Mouse (Mus musculus): ENCODE measurements around the gene Tspan2. TPM values are rescaled to one million over a fixed set of nuclear protein-coding genes. Genes with fewer than 3 reads are reported as not detected.

Gene Tspan2
- total RNA-seq (2014; fragmentation: Nextera tagmentation): not detected in 2 replicates
- 0.11 and 0.12 TPM in 2 replicates for total RNA-seq (2017)
- not detected in 2 replicates for polyA plus RNA-seq (2012)

DNA sequence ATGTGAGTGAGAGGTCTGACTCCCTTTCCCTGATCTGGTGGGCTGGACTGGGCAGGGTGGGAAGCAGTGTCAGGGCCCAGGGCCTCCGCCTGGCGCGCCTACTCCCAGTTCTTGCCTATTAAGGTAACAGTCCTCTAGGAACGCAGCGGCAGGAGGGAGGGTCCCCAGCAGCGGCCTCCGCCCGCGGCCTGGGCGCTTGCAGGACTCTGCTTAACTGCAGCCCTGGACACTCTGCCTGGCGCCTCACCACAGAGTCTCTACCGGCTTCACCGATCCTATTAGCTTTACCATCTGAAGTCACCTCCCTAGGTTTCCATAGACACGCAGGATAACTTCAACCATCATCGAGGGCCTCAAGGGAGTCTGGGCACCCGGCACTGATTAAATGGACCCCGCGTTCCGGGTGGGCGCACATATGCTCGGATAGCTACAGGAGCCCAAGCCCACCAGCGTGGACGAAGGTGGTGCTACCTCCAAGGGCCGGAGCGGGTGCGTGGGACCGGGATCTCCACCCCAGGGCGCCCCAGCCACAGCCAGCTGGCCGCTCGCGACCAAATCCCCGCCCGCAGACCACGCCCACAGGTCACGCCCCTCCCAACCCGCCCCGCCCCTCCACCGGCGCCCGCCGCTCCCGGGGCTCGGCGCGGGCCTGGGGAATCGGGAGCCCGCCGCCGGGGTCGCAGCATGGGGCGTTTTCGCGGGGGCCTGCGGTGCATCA, at the start of gene Tspan2:
Gene Tspan2, plus strand, starts transcription at position 217 of the 718 bp plus-strand sequence.
- H3K36me3 ChIP-seq (replicated peaks): no peaks in the 10 kb centered on the region
- H3K27me3 ChIP-seq (ENCODE audit: insufficient read depth, low read length): no peaks in the 10 kb centered on the region
- H3K4me3 ChIP-seq (ENCODE audit: low read depth, low read length): no peak within 1 kb of the TSS
- TF ChIP-seq GATA1 (IDR thresholded peaks at IDR 0.05; ENCODE audit: borderline replicate concordance, low read length) (no peak), GATA2 (IDR thresholded peaks at IDR 0.05; ENCODE audit: borderline replicate concordance, low read depth, low read length) (no peak), POLR2AphosphoS5 (IDR thresholded peaks at IDR 0.05; ENCODE audit: insufficient replicate concordance, low read depth, low read length) (no peak), TAL1 (conservative IDR thresholded peaks at IDR 0.05; ENCODE audit: low read depth, low read length) (no peak), CTCF (IDR thresholded peaks at IDR 0.05; ENCODE audit: low read depth, low read length) (no peak)
- H3K4me1 ChIP-seq (ENCODE audit: insufficient read depth, low read depth, low read length): no peaks in the 10 kb centered on the region
- ATAC-seq (ENCODE audit: extremely low read depth, insufficient number of reproducible peaks, low FRiP score, poor library complexity, severe bottlenecking) (no peak), DNase-seq (ENCODE audit: low spot score) (no peak)
- no peaks in the 10 kb centered on the region for H3K9me3 ChIP-seq (replicated peaks)

DNA sequence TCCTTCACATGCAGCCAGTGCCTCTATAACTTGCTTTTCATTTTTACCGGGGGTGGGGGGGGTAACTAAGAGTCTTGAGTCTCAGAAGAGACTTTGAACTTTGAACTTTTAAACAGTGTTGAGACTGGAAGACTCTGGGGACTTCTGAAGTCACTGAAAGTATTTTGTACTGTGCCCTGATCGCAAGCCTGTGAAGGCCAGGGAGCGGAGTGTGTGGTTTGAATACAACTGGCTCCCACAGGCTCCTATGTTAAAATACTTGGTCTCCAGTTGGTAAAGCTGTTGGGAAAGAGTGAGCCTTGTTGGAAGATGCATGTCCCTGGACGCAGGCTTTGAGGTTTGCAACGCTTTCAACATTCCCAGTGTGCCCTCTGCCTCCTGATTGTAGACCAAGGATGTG, 47.5 kb upstream of the Tspan2 start:
- H3K36me3 ChIP-seq (replicated peaks): no peaks in the 10 kb centered on the region
- DNase-seq (ENCODE audit: low spot score): no peak

DNA sequence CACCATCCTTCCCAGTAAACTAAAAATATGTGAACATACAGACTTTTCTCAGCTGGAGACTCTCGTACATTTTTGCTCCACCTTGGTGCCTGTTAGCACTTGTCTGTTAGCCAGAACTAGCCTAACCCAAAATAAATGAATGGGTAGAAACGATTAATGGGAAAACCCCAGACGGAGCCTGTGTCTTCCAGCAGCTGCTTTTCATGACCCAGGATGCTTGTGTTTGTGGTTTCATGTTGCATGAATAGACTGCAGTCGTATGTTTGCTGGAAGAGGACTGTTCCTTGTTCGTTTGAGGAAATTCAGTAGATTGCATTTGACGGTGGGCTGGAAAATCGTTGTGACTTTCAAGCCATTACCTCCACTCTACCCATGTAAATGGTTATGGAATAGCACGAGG, 46.5 kb upstream of the Tspan2 start:
- TF ChIP-seq TAL1 (conservative IDR thresholded peaks at IDR 0.05; ENCODE audit: low read depth, low read length) (no peak), GATA2 (IDR thresholded peaks at IDR 0.05; ENCODE audit: borderline replicate concordance, low read depth, low read length) (no peak), GATA1 (IDR thresholded peaks at IDR 0.05; ENCODE audit: borderline replicate concordance, low read length) (no peak), CTCF (IDR thresholded peaks at IDR 0.05; ENCODE audit: low read depth, low read length) (no peak), POLR2AphosphoS5 (IDR thresholded peaks at IDR 0.05; ENCODE audit: insufficient replicate concordance, low read depth, low read length) (no peak)
- H3K9me3 ChIP-seq (replicated peaks): no peaks in the 10 kb centered on the region
- DNase-seq (ENCODE audit: low spot score) (no peak), ATAC-seq (ENCODE audit: extremely low read depth, insufficient number of reproducible peaks, low FRiP score, poor library complexity, severe bottlenecking) (no peak)
- H3K4me1 ChIP-seq (ENCODE audit: insufficient read depth, low read depth, low read length): no peaks in the 10 kb centered on the region
- no peaks in the 10 kb centered on the region for H3K27me3 ChIP-seq (ENCODE audit: insufficient read depth, low read length)
- no peaks in the 10 kb centered on the region for H3K36me3 ChIP-seq (replicated peaks)
- H3K4me3 ChIP-seq (ENCODE audit: low read depth, low read length): no peak overlapping the region

More for the DNA sequence above, 47.5 kb upstream of the Tspan2 start:
- no peaks in the 10 kb centered on the region for H3K4me1 ChIP-seq (ENCODE audit: insufficient read depth, low read depth, low read length)
- ATAC-seq (ENCODE audit: extremely low read depth, insufficient number of reproducible peaks, low FRiP score, poor library complexity, severe bottlenecking): no peak
- H3K4me3 ChIP-seq (ENCODE audit: low read depth, low read length): no peak overlapping the region
- no peak for TF ChIP-seq GATA2 (IDR thresholded peaks at IDR 0.05; ENCODE audit: borderline replicate concordance, low read depth, low read length)
- TF ChIP-seq TAL1 (conservative IDR thresholded peaks at IDR 0.05; ENCODE audit: low read depth, low read length): no peak
- no peak for TF ChIP-seq CTCF (IDR thresholded peaks at IDR 0.05; ENCODE audit: low read depth, low read length)
- TF ChIP-seq POLR2AphosphoS5 (IDR thresholded peaks at IDR 0.05; ENCODE audit: insufficient replicate concordance, low read depth, low read length): no peak
- no peak for TF ChIP-seq GATA1 (IDR thresholded peaks at IDR 0.05; ENCODE audit: borderline replicate concordance, low read length)
- no peaks in the 10 kb centered on the region for H3K9me3 ChIP-seq (replicated peaks)
- H3K27me3 ChIP-seq (ENCODE audit: insufficient read depth, low read length): no peaks in the 10 kb centered on the region

DNA sequence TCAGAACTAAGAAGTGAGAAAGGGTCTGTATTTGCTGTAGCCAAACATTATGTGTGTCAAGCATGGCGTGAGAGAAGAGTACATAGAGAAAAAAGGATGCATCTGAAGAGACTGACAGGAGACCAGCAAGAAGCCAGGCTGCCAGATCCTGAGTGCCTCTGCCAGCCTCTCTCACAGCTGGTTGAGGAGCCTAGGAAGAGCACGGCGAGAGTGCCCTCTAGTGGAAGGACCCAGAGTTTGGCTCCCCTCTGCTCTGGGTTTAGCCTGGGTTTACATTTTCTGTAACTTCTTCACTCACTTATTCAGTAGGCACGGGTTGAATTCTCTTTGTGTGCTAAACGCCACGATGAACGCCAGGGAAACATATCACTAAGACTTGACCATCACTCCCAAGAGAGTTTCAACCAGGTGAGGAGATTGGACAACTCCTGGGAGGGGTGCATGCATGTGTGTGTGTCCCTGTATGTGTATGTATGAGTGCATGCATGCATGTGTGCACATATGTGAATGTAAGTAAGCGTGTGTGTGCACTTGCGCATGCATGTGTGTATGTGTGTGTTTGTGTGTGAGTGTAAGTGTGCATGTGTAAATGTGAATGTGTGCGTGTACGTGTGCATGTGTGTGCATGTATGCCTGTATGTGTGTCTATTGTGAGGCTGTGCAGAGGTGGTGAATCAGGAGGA, 42.4 kb upstream of the Tspan2 start:
- Histone ChIP-seq H3K4me3 (ENCODE audit: low read depth, low read length) (no peak overlapping the region), H3K4me1 (ENCODE audit: insufficient read depth, low read depth, low read length) (no peaks in the 10 kb centered on the region), H3K9me3 (replicated peaks) (no peaks in the 10 kb centered on the region), H3K36me3 (replicated peaks) (no peaks in the 10 kb centered on the region), H3K27me3 (ENCODE audit: insufficient read depth, low read length) (no peaks in the 10 kb centered on the region)
- no peak for TF ChIP-seq GATA1 (IDR thresholded peaks at IDR 0.05; ENCODE audit: borderline replicate concordance, low read length)
- TF ChIP-seq CTCF (IDR thresholded peaks at IDR 0.05; ENCODE audit: low read depth, low read length): 0 out of 2 replicates have a peak, but pooled peaks have one; percentile 36
- DNase-seq (ENCODE audit: low spot score): peak; percentile 19
- no peak for ATAC-seq (ENCODE audit: extremely low read depth, insufficient number of reproducible peaks, low FRiP score, poor library complexity, severe bottlenecking)

DNA sequence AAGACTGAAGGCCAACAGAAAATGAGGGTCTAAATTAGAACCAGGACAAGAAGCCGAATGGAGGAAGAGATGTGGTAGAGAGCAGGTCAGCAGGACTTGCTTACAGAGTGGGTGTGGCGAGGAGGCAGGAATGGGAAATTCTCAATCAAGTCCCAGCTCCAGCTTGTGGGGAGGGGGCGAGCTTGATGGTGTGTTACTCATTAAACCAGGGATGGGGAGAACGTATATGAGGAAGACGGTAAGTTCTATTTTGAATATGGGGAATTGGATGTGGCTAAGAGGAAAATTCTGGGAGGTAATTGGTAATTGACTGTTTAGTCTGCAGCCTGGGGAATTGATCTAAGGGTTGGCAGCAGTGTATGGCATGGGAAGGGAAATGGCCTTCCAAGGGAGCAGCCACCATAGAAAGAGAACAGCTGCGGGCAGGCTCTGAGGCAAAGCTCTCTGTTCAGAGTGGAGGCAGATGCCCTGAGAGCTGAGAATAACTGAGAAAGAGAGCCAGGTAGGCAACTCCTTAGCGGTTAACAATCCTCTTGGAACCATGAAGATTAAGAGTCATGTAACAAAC, 41.5 kb upstream of the Tspan2 start:
- Histone ChIP-seq H3K4me3 (ENCODE audit: low read depth, low read length) (no peak overlapping the region), H3K27me3 (ENCODE audit: insufficient read depth, low read length) (no peaks in the 10 kb centered on the region), H3K4me1 (ENCODE audit: insufficient read depth, low read depth, low read length) (no peaks in the 10 kb centered on the region), H3K36me3 (replicated peaks) (no peaks in the 10 kb centered on the region), H3K9me3 (replicated peaks) (no peaks in the 10 kb centered on the region)
- ATAC-seq (ENCODE audit: extremely low read depth, insufficient number of reproducible peaks, low FRiP score, poor library complexity, severe bottlenecking): no peak
- TF ChIP-seq GATA1 (IDR thresholded peaks at IDR 0.05; ENCODE audit: borderline replicate concordance, low read length) (no peak), GATA2 (IDR thresholded peaks at IDR 0.05; ENCODE audit: borderline replicate concordance, low read depth, low read length) (no peak), CTCF (IDR thresholded peaks at IDR 0.05; ENCODE audit: low read depth, low read length) (no peak), POLR2AphosphoS5 (IDR thresholded peaks at IDR 0.05; ENCODE audit: insufficient replicate concordance, low read depth, low read length) (no peak), TAL1 (conservative IDR thresholded peaks at IDR 0.05; ENCODE audit: low read depth, low read length) (no peak)
- no peak for DNase-seq (ENCODE audit: low spot score)

DNA sequence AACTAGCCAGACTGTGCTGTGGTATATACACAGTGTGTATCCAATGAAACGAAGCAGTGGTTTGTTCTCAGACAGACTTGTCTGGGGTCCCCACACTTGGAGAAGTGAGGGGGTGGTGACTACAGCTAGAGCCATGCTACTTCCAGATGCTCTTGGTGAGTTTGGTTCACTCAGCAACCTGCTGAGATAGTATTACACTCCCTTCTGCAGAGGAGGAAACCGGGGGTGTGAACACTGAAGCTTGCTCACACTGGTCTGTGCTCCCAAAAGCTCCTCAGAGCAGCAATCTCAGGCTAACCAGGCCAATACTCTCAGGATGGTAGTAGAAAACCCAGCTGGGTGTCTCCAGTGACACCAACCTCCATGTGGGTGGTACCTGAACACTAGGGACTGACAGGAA, 36.2 kb upstream of the Tspan2 start:
- H3K9me3 ChIP-seq (replicated peaks): no peaks in the 10 kb centered on the region
- H3K4me3 ChIP-seq (ENCODE audit: low read depth, low read length): no peak overlapping the region
- DNase-seq (ENCODE audit: low spot score) (no peak), ATAC-seq (ENCODE audit: extremely low read depth, insufficient number of reproducible peaks, low FRiP score, poor library complexity, severe bottlenecking) (no peak)
- no peaks in the 10 kb centered on the region for H3K27me3 ChIP-seq (ENCODE audit: insufficient read depth, low read length)
- no peaks in the 10 kb centered on the region for H3K36me3 ChIP-seq (replicated peaks)
- no peaks in the 10 kb centered on the region for H3K4me1 ChIP-seq (ENCODE audit: insufficient read depth, low read depth, low read length)
- no peak for TF ChIP-seq TAL1 (conservative IDR thresholded peaks at IDR 0.05; ENCODE audit: low read depth, low read length)
- no peak for TF ChIP-seq POLR2AphosphoS5 (IDR thresholded peaks at IDR 0.05; ENCODE audit: insufficient replicate concordance, low read depth, low read length)
- no peak for TF ChIP-seq GATA2 (IDR thresholded peaks at IDR 0.05; ENCODE audit: borderline replicate concordance, low read depth, low read length)
- no peak for TF ChIP-seq GATA1 (IDR thresholded peaks at IDR 0.05; ENCODE audit: borderline replicate concordance, low read length)
- TF ChIP-seq CTCF (IDR thresholded peaks at IDR 0.05; ENCODE audit: low read depth, low read length): no peak
